Mouse (Mus musculus) ES-E14 (cell line): ENCODE results near the gene Cxadr. TPM values are rescaled to one million over a fixed set of nuclear protein-coding genes. Genes with fewer than 3 reads are reported as not detected.

ENCODE experiments used
- DNase-seq: peaks from one replicate; pipeline ENCODE4 v3.0.0-alpha.2; 2013; ENCODE audit warnings: low read depth, low spot score
- H3K27ac ChIP-seq: 2 replicates; pipeline ENCODE4 v1.5.1; 2012; ENCODE audit warnings: low read depth, mild to moderate bottlenecking, low read length, moderate library complexity, mixed read lengths; ENCODE audit not compliant: poor library complexity, insufficient read depth, severe bottlenecking
- H3K36me3 ChIP-seq: 2 replicates; pipeline ENCODE4 v1.6.1; 2012; ENCODE audit warnings: mild to moderate bottlenecking, low read length, moderate library complexity, mixed read lengths; ENCODE audit not compliant: control insufficient read depth, poor library complexity, insufficient read depth, severe bottlenecking
- H3K4me1 ChIP-seq, 2 experiments: fragments of 150-350 bp in 1 of 2; sonication (generic) in 1 of 2; 2 replicates each; pipeline ENCODE4 v1.6.1; 2012; ENCODE audit warnings: low read length in 2 of 2, mild to moderate bottlenecking in 1 of 2, mixed read lengths in 1 of 2; ENCODE audit not compliant: control insufficient read depth in 2 of 2, insufficient read depth in 2 of 2, poor library complexity in 1 of 2
- H3K4me3 ChIP-seq, 2 experiments: fragments of 150-350 bp in 1 of 2; sonication (generic) in 1 of 2; 2 replicates each; pipeline ENCODE4 v1.5.1; 2012; ENCODE audit warnings: low read length in 2 of 2, low read depth in 1 of 2, mild to moderate bottlenecking in 1 of 2, mixed read lengths in 1 of 2; ENCODE audit not compliant: insufficient read depth in 1 of 2, poor library complexity in 1 of 2, severe bottlenecking in 1 of 2
- H3K9ac ChIP-seq: 2 replicates; pipeline ENCODE4 v1.6.1; 2012; ENCODE audit warnings: low read depth, mild to moderate bottlenecking, low read length, mixed read lengths; ENCODE audit not compliant: poor library complexity, insufficient read depth, severe bottlenecking
- H3K9me3 ChIP-seq: fragments of 150-350 bp; sonication (generic); 2 replicates; pipeline ENCODE4 v1.6.1; 2012; ENCODE audit warnings: low read depth, mild to moderate bottlenecking, low read length; ENCODE audit not compliant: control insufficient read depth, insufficient read depth
- CHD2 ChIP-seq: IDR thresholded peaks from 2 replicates; pipeline ENCODE4 v1.6.1; 2014; ENCODE audit warnings: mild to moderate bottlenecking, low read depth, low read length, inconsistent platforms
- HCFC1 ChIP-seq: IDR thresholded peaks from 2 replicates; pipeline ENCODE4 v1.6.1; 2012; ENCODE audit warnings: low read length, inconsistent platforms, borderline replicate concordance; ENCODE audit not compliant: insufficient read depth
- MAFK ChIP-seq: IDR thresholded peaks from 2 replicates; pipeline ENCODE4 v1.6.1; 2014; ENCODE audit warnings: mild to moderate bottlenecking, low read depth, low read length, inconsistent platforms; ENCODE audit not compliant: insufficient read depth
- ZC3H11A ChIP-seq: IDR thresholded peaks from 2 replicates; pipeline ENCODE4 v1.6.1; 2012; ENCODE audit warnings: low read depth, mild to moderate bottlenecking, inconsistent platforms, low read length, borderline replicate concordance
- ZNF384 ChIP-seq: IDR thresholded peaks from 2 replicates; pipeline ENCODE4 v1.6.1; 2012; ENCODE audit warnings: low read depth, low read length, inconsistent platforms
- in situ Hi-C, 2 experiments: fragments of 600-800 bp; cut with MboI; formaldehyde crosslinking; loops; one replicate each; pipeline ENCODE4 v1.15.1; 2025; ENCODE audit warnings: low sequenced_read_pairs in 2 of 2, inconsistent platforms in 1 of 2; ENCODE audit not compliant: unreplicated experiment in 2 of 2
- total RNA-seq: library from RNA; depleted of rRNA; stranded (reverse); fragments of 300-350 nt; gene quantifications from 2 replicates; pipeline ENCODE4 v1.2.3, GENCODE M21; 2012

Cxadr gene
- total RNA-seq, 1 experiment: 31.0 TPM

DNA sequence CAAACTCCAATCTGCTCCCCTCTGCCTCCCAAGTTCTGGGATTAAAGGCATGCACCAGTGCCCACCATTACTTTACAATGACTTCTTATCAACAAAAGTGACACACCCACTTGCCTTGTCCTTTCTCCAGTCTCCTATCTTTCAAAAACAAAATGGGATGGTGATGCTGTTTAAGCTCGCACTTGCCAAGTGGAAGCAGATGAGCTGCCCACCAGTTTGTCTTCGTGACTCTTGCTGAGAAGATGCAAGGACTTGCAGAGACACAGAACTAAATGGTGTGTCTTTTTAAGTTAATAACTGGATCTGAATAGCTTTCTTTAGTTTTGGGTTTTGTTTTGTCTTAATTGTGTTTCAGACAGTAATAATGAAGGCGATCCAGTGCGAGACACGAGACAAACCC, 41.5 kb downstream of the Cxadr start:
- H3K36me3 ChIP-seq: peaks cover 2% of the 10 kb centered on the region
- H3K9ac ChIP-seq: no peak overlapping the region
- TF ChIP-seq CHD2 (no peak), HCFC1 (no peak), MAFK (no peak), ZNF384 (no peak), ZC3H11A (no peak)
- H3K9me3 ChIP-seq: no peaks in the 10 kb centered on the region
- no peak for DNase-seq
- no peak overlapping the region for H3K27ac ChIP-seq
- H3K4me1 ChIP-seq: no peaks in the 10 kb centered on the region
- in situ Hi-C loops: loop anchor here in 1 of 2 experiments (10.0 kb wide), 1 partner anchor 138 kb away; no protein-coding TSS in a partner anchor
- H3K4me3 ChIP-seq: no peak overlapping the region

DNA sequence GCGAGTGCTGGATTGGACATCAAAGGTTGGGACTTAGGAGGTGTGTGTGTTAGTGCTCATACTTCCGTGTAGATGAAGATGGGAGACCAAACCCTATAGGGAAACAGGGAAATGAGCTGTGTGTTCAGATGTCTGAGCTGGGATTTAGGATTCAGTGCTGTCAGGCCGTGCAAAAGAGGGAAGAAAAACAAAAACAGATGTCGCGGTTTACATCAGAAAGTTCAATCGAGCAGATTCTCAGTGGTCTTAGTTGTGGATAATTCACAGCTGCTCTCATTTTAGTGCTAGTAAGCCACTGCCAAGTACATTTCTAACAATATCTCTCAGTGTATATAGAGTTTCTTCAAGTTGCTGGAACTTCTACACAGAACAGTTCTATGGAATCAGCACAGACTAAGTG, 42.5 kb downstream of the Cxadr start:
- H3K4me3 ChIP-seq: no peak overlapping the region
- no peak overlapping the region for H3K9ac ChIP-seq
- DNase-seq: no peak
- no peaks in the 10 kb centered on the region for H3K4me1 ChIP-seq
- TF ChIP-seq ZC3H11A: no peak
- TF ChIP-seq CHD2: no peak
- TF ChIP-seq HCFC1: no peak
- no peak for TF ChIP-seq ZNF384
- TF ChIP-seq MAFK: no peak
- peaks cover 4% of the 10 kb centered on the region for H3K36me3 ChIP-seq
- in situ Hi-C loops: loop anchor here in 1 of 2 experiments (10.0 kb wide), 1 partner anchor 139 kb away; no protein-coding TSS in a partner anchor
- H3K27ac ChIP-seq: no peak overlapping the region
- no peaks in the 10 kb centered on the region for H3K9me3 ChIP-seq

DNA sequence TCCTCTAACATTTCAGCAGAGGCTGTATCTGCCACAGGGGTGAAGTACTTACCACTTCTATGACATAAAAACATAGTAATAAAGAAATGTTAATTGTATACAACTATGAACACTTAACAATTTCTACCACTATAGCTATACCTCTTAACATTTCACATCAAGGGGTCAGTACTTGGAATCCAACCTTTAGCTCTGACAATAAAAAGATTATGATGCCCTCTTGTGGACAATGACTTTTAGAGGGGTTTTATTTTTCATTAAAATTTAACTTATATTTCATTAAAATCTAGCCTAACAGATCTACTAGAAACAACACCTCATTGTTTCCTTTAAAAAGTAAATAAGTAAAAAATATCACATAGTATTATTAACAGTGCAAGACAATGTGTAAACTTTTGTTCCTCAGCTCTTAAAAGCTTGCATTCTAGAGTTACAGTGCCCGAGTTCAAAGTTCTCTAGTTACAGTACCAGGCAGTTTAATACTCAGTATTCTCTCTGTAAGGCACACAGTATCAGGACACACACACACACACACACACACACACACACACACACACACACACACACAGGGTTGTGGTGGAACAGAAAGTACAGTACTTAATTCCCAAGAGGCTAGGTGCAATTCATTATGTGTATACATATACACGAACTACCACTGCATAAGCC, 45.5 kb downstream of the Cxadr start:
- H3K9me3 ChIP-seq: no peaks in the 10 kb centered on the region
- H3K27ac ChIP-seq: no peak overlapping the region
- TF ChIP-seq MAFK (no peak), ZNF384 (no peak), CHD2 (no peak), HCFC1 (no peak), ZC3H11A (no peak)
- H3K36me3 ChIP-seq: peaks cover 1% of the 10 kb centered on the region; the same call in 1 of the 2 replicates
- no peak overlapping the region for H3K4me3 ChIP-seq
- in situ Hi-C loops: loop anchor here in 1 of 2 experiments (10.0 kb wide), 1 partner anchor 142 kb away; no protein-coding TSS in a partner anchor
- no peak overlapping the region for H3K9ac ChIP-seq
- no peaks in the 10 kb centered on the region for H3K4me1 ChIP-seq
- DNase-seq: no peak

DNA sequence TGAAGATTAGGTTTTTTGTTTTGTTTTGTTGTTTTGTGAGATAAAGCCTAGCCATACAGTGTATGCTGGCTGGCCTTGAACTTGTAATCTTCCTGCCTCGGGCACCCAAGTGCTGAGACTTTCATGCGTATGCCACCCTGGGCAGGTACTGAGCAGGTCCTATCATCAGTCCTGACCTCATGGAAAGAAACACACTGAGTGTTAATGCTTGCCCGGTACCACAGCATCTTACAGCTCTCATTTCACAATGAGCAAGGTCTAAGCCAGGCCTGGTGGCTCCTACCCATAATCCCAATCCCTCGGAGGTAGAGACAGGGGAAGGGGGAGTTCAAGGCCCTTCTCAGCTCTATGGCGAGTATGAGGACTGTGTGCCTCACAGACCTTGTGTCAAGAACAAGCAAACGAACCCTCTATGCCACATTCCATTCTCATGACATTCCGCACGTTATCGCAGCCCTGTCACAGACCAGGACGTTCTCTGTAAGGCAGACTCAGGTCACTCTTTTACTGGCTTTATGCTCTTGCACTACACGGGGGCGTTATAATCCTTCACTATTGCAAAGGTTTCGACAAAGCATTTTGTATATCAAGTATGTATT, 46.1 kb downstream of the Cxadr start:
- in situ Hi-C loops: loop anchor here in 1 of 2 experiments (10.0 kb wide), 1 partner anchor 143 kb away; no protein-coding TSS in a partner anchor
- Histone ChIP-seq H3K27ac (no peak overlapping the region), H3K4me1 (no peaks in the 10 kb centered on the region), H3K36me3 (peaks cover 1% of the 10 kb centered on the region; the same call in 1 of the 2 replicates), H3K9me3 (no peaks in the 10 kb centered on the region), H3K4me3 (no peak overlapping the region), H3K9ac (no peak overlapping the region)
- DNase-seq: no peak
- TF ChIP-seq ZNF384: no peak
- TF ChIP-seq CHD2: no peak
- TF ChIP-seq HCFC1: no peak
- no peak for TF ChIP-seq ZC3H11A
- TF ChIP-seq MAFK: no peak
